Mouse (Mus musculus): Measurements from ENCODE around the gene Hand1. TPM values are rescaled to one million over a fixed set of nuclear protein-coding genes. Genes with fewer than 3 reads are reported as not detected.
A peak's percentile ranks its signal among the peaks of the same experiment; 100 is the strongest.

The Hand1 gene
- total RNA-seq, 2 experiments from 2014 or later: not detected

DNA sequence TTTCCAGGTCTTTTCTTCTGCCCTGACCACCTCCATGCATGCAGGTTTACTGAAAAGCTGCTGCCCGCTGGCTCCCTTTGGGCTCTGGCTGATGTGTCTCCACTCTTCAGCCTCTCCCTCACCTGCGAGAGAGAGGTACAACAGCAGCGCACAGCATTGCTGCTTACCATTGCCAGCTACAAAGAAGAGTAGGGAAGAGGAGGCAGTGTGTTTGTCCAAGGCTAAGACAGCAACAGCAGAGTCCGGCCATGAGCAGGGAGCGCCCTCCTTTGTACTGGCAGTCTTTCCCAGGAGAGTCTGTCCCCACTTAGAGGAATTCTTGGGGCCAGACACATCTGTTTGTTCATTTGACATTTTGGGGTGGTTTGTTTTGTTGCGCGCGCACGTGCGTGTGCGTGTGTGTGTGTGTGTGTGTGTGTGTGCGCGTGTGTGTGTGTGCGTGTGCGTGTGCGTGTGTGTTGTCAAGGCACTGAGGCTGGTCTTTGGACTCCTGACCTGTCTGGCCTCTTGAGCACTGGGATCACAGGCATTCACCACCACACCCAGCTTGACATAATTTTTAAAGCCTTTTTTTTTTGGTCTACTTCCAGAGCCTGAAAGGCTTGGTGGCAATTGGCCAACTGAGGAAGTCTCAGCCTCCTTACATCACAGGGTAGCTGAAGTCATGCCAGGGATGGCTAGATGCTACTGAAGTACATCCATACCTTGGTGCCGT is 23.4 kb downstream of the Hand1 start:
- no peak for ATAC-seq (replicated peaks; ENCODE audit: low FRiP score, poor library complexity, severe bottlenecking)

- ATAC-seq (replicated peaks; ENCODE audit: low FRiP score, poor library complexity, severe bottlenecking): no peak
These were observed 27.6 kb downstream of the Hand1 start for GRCm38 (mm10) chr11:57805047-57805446.

DNA sequence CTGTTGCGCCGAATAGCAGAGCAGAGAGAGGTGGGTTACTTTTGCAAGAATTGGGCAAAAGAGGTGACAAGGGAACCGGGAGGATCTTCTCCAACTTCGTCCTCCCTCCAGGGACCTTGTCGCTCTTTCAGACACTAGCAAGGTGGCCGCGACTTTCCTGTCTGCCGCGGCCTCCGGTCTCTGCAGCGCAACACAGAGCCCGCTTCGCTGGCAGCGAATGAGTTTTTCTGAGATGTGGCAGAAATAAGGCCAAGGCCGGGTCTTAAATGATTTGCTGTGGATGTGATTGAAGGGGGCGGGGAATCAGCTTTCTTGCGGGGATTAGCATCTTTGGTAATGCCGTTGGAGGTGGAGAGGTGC is 30.1 kb downstream of the Hand1 start:
- ATAC-seq (replicated peaks; ENCODE audit: low FRiP score, poor library complexity, severe bottlenecking): no peak

- no peak for ATAC-seq (replicated peaks; ENCODE audit: low FRiP score, poor library complexity, severe bottlenecking)
These were observed 30.7 kb downstream of the Hand1 start for GRCm38 (mm10) chr11:57801766-57802510.

- ATAC-seq (replicated peaks; ENCODE audit: low FRiP score, poor library complexity, severe bottlenecking): peak; percentile 100
These were observed 31.4 kb downstream of the Hand1 start, which contains the start of gene Sap30l for GRCm38 (mm10) chr11:57800971-57801765. Gene Sap30l, plus strand, starts transcription at chr11:57801637.

DNA sequence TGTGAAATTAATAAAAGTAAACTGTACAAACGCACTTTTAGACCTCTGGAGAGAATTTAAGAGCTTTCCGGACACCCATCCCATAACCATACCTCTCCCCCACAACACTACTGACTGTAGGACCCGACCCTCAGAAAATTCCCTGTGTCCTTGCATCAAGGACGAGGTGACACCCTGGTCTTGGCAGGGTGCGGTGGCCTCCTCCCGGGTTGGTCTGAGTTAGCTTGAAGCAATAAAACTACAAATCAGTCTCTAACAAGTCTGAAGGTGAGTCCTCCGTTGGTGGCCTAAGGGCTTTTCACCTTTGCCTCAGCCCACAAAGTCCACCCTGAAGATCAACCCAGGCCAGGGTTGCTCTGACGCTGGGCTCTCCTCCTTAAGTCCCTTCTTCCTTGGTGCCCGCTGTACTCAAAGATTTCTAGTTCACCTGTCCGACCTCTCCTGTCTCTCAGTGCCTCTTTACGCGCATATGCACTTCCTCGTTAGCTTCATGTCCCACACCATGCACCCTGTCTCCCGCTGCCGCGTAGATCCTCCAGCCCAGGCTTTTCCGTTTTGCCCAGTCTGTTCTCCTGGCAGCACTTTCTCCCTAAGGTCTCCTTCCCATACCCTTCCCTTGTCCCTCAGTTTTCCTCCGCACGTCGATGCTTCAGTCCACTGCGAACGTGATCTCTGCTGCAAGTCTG is 32.2 kb downstream of the Hand1 start:
- ATAC-seq (replicated peaks; ENCODE audit: low FRiP score, poor library complexity, severe bottlenecking): 0 out of 2 replicates have a peak, but pooled peaks have one; percentile 22

GRCm38 (mm10) chr11:57799456-57799855 is 33.2 kb downstream of the Hand1 start:
- no peak for ATAC-seq (replicated peaks; ENCODE audit: low FRiP score, poor library complexity, severe bottlenecking)

GRCm38 (mm10) chr11:57797828-57798227 is 34.8 kb downstream of the Hand1 start:
- no peak for ATAC-seq (replicated peaks; ENCODE audit: low FRiP score, poor library complexity, severe bottlenecking)

DNA sequence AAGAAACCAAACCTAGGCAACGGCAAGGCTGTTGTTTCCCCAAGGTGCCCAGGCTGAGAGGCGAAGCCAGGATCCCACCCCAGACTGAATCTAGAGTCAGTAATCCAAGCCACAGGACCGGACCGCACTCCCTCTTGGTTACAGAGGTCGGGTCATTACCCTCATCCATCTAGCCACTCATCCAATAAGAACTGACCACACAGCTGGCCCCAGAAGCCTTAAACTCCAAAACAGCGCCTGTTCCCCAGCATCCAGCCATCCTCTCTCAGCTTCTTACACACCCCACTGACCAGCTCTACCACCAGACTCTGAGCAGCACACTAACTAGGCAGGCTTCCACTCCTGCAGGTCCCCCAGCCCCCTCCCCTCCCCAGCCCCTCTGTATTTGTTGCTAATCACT is 37.5 kb downstream of the Hand1 start:
- no peak for ATAC-seq (replicated peaks; ENCODE audit: low FRiP score, poor library complexity, severe bottlenecking)

DNA sequence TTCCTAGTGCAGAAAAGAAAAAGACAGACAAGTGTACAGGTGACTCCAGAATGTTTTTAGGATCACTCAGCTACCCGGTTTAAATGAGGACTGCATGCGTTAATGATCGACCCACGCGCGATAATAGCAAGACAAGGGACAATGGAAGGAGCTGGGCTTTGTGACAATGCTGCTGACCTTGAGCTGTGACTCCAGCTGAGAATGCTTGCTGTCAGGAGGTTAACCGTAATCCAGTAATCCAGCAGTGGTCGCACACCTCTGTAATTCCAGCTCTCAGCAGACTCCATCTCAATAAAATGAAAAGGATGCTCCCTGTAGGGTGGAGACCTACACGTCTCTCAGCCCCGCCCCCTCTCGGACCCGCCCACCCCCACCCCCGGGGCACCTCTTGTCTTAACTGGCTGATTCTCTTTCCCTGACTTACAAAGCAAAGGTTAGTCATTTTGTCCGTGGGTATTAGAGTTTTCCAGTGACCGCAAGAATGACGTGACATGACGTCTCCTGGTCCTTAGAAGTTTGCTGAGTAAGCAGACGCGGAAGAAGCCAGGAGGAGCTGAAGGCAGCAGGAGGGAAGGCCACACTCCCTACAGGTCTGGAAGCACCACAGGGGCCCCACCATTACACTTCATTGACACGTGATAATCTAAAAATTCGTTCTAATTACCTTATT is 41.6 kb downstream of the Hand1 start:
- ATAC-seq (replicated peaks; ENCODE audit: low FRiP score, poor library complexity, severe bottlenecking): no peak

GRCm38 (mm10) chr11:57787913-57788312 is 44.7 kb downstream of the Hand1 start:
- peak; percentile 55 for ATAC-seq (replicated peaks; ENCODE audit: low FRiP score, poor library complexity, severe bottlenecking)

- ATAC-seq (replicated peaks; ENCODE audit: low FRiP score, poor library complexity, severe bottlenecking): no peak
These were observed 45.8 kb downstream of the Hand1 start for GRCm38 (mm10) chr11:57786616-57787418.

- ATAC-seq (replicated peaks; ENCODE audit: low FRiP score, poor library complexity, severe bottlenecking): no peak
These were observed 52.8 kb downstream of the Hand1 start for GRCm38 (mm10) chr11:57779824-57780223.

Other genes with a start within 250 kb of the Hand1 start
- gene Galnt10, start 187.4 kb downstream of the Hand1 start, total RNA-seq (2015; ENCODE audit: low replicate concordance): 50.5 and 56.6 TPM in 2 replicates
- 81.6 and 90.9 TPM in 2 replicates for gene Galnt10, start 187.4 kb downstream of the Hand1 start, total RNA-seq (2017; ENCODE audit: low replicate concordance)
- gene Sap30l, start 31.2 kb downstream of the Hand1 start, total RNA-seq (2015; ENCODE audit: low replicate concordance): 1.8 and 11.7 TPM in 2 replicates
- 1.3 and 5.9 TPM in 2 replicates for gene Sap30l, start 31.2 kb downstream of the Hand1 start, total RNA-seq (2017; ENCODE audit: low replicate concordance)
- 32.4 and 35.6 TPM in 2 replicates for gene Larp1, start 176.2 kb upstream of the Hand1 start, total RNA-seq (2015; ENCODE audit: low replicate concordance)
- gene Larp1, start 176.2 kb upstream of the Hand1 start, total RNA-seq (2017; ENCODE audit: low replicate concordance): 25.1 and 33.9 TPM in 2 replicates

Measured in erythroid progenitor cell, adult 5-6 weeks (primary cell).